Mouse (Mus musculus) megakaryocyte, embryonic 14.5 days (primary cell): ENCODE measurements around the gene Cnnm4.

ENCODE experiments used
- FLI1 ChIP-seq: IDR thresholded peaks from 2 replicates; pipeline ENCODE4 v1.6.1; 2012; ENCODE audit warnings: low read length, inconsistent platforms, mixed read lengths
- GATA1 ChIP-seq: IDR thresholded peaks from 3 replicates; pipeline ENCODE4 v1.6.1; 2012; ENCODE audit warnings: mixed read lengths, low read length, inconsistent platforms, borderline replicate concordance

GRCm38 (mm10) chr1:36487111-36487510, 15.7 kb downstream of the Cnnm4 start:
- TF ChIP-seq GATA1 (no peak), FLI1 (no peak)
